Mouse (Mus musculus): ENCODE measurements around the gene Sh3pxd2a.

DNA sequence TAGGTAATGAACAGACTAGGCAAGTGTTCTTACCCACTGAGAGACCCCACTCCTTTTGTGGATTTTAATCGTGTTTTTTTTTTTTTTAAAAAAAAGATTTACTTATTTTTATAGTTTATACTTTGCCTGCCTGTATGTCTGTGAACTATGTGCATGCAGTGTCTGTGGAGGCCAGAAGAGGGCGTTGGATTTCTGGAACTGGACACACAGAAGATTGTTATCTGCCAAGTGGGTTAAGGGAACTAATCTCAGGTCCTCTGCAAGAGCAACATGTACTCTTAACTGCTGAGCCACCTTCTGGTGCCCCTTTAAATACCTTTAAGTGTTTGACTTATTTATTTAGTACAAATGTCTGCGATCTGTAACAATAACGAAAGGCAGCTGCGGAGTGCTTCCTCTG, 92.2 kb downstream of the Sh3pxd2a start:
- TF ChIP-seq POLR2A (IDR thresholded peaks at IDR 0.05; ENCODE audit: low read depth, low read length) = no peak
- no peak for TF ChIP-seq RAD21 (IDR thresholded peaks at IDR 0.05; ENCODE audit: low read depth, low read length)
- no peak for TF ChIP-seq CTCF (conservative IDR thresholded peaks at IDR 0.05 in 1 of 2, IDR thresholded peaks at IDR 0.05 in 1 of 2; ENCODE audit: low read depth in 2 of 2, low read length in 2 of 2)
- TF ChIP-seq USF1 (IDR thresholded peaks at IDR 0.05; ENCODE audit: low read depth, low read length) = no peak
- no peak for TF ChIP-seq MXI1 (IDR thresholded peaks at IDR 0.05; ENCODE audit: low read depth, low read length)
- TF ChIP-seq UBTF (IDR thresholded peaks at IDR 0.05; ENCODE audit: low read depth, low read length) = no peak
- TF ChIP-seq JUN (IDR thresholded peaks at IDR 0.05; ENCODE audit: insufficient read depth, low read depth, low read length) = no peak

All from CH12.LX (cell line).